Mouse (Mus musculus): Measurements from ENCODE around the gene Riok1. TPM values are rescaled to one million over a fixed set of nuclear protein-coding genes. Genes with fewer than 3 reads are reported as not detected.

The Riok1 gene
- 137 TPM for polyA plus RNA-seq (2017; shearing (Covaris generic))

GRCm38 (mm10) chr13:38036343-38037043, at the start of gene Riok1:
Riok1 (plus strand) TSS chr13:38036995.

GRCm38 (mm10) chr13:37993704-37994404, 42.9 kb upstream of the Riok1 start, which contains the start of gene Ssr1:
Ssr1 (minus strand) TSS chr13:37994217.

GRCm38 (mm10) chr13:38037044-38037687, 371 bp downstream of the Riok1 start, which contains the start of gene Cage1:
Cage1 (minus strand) TSS chr13:38037069.

Other genes starting within 250 kb of the Riok1 start
- gene Ssr1, start 42.8 kb upstream of the Riok1 start, polyA plus RNA-seq (2017; shearing (Covaris generic)), result 46.7 TPM
- gene Cage1, start 74 bp downstream of the Riok1 start, polyA plus RNA-seq (2017; shearing (Covaris generic)), result 0.33 TPM
- 0.05 TPM for gene Dsp, start 114.3 kb downstream of the Riok1 start, polyA plus RNA-seq (2017; shearing (Covaris generic))
- gene Snrnp48, start 167.9 kb downstream of the Riok1 start, polyA plus RNA-seq (2017; shearing (Covaris generic)), result 71.5 TPM

All from effector memory CD4-positive, alpha-beta T cell, adult 7 months (primary cell).